Mouse (Mus musculus) adrenal gland, postnatal 4 days (tissue): ENCODE measurements at regions not wholly inside any gene's neighbourhood (a gene's known extent, or its start where the extent isn't known, plus 50 kb on each side); places are given as distances from the start of the nearest gene placed in this dataset.

ENCODE experiments used
- DNase-seq, 2 experiments: peaks; one replicate each; pipeline ENCODE4 v3.0.0; 2021 to 2022; ENCODE audit warnings: low spot score in 2 of 2, mixed read lengths in 2 of 2

DNA sequence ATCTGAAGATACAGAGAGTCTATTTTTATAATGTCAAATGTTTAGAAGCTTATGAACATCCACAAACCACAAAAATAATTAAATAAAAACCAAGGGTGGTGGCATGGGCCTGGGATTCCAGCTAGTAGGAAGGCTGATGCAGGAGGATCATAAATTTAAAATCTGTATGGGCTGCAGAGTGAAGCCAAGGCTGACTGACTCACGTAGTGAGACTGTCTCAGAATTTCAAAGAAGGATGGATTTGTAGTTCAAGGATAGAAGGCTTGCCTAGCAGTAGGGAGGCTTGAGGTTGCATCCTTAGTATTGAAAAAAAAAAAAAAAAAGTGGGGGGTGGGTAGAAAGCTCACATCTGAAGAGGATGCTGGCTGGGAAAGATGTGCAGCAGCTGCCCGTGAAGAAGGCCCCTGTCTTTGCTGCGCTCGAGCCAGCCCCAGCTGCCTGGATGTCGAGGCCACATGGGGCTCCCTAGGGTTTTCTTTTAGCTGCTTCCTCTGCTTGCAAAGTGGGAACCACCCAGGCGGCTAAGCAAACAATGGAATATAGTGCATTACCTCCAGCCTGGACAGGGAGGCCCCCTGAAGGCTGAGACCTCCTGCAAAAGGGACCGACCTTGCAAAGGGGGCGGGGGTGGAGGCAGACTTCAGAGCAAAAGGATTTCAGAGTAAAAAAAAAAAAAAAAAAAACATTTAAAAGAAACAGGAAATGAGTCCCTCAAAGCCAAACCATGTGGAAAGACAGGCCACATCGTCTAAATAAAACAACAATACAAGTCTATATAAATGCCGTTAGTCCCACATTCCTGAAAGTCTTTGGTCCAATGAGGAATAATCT lies 101.3 kb downstream of the Tmco5 start:
- DNase-seq: no peak

DNA sequence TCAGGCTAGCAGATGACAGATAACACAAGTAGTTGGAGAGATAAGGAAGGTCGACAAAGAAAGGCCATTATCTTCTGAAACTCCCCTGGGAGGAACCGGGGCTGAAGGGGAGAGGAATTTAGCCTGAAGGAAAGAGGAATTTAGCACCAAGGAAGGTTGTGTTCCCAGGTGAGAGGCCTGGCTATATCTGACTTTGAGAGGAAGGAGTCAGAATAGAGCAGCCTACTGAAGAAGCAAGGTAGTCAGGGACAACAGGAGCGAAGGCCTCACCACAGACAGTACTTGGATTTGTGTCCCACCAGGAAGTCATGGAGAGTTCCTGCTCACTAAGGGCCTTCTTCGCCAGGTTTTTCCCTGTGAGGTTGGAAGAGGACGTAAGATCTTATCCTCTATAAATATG lies 102.2 kb downstream of the Tmco5 start:
- DNase-seq: no peak

DNA sequence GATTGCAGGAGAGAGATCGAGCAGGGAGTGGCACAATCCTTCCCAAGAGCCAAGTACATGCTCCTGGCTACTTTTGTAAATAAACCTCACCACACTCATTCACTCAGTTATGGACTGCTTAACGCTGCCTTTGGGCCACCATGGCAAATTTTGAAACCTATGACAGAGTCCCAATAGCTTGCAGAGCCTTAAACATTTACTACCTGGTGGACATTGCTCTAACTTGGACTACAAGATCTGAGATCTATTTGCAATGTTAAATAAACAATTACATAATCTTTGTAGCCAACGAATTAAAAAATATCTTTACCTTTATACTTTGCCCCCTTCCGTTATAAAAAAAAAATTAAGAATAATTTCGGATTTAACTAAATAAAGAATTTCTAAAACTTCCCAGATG lies 104.9 kb downstream of the Tmco5 start:
- DNase-seq: no peak

- DNase-seq: no peak
Measured at GRCm38 (mm10) chr2:116983821-116984351, 105.4 kb downstream of the Tmco5 start.

GRCm38 (mm10) chr2:116984597-116984996 lies 106.1 kb downstream of the Tmco5 start:
- DNase-seq: no peak

- no peak for DNase-seq
Measured at GRCm38 (mm10) chr2:116985549-116985948, 107.1 kb downstream of the Tmco5 start.

- DNase-seq: no peak
Measured at GRCm38 (mm10) chr2:116988953-116989674, 110.6 kb downstream of the Tmco5 start.

GRCm38 (mm10) chr2:116990106-116990505 lies 111.6 kb downstream of the Tmco5 start:
- no peak for DNase-seq

DNA sequence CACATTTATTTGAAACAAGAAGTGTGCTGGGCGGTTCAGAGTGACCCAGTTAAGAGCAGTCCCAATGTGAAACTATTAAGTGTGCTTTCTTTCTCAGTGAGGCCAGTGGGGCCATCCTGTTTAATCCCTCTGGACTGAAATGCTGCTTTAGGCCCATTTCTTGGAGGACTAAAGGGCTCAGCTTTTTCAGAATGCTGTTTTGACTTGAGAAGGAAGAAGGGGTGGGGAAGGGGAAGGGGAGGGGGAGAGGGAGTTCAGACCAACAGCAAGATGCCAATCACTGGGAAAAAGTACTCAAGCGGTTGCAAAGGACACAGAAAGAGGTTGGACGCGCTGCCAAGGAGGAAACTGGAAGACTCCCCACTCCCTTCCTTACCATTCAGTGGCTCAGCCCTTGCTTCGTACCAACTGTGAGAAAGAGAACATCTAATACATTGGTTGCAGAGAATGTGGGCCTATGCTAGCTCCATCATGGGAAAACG lies 113.1 kb downstream of the Tmco5 start:
- DNase-seq: no peak

GRCm38 (mm10) chr2:116993724-116994123 lies 115.2 kb downstream of the Tmco5 start:
- DNase-seq: no peak

- no peak for DNase-seq
Measured at GRCm38 (mm10) chr2:116996302-116996701, 117.8 kb downstream of the Tmco5 start.

GRCm38 (mm10) chr2:116998822-116999221 lies 120.3 kb downstream of the Tmco5 start:
- no peak for DNase-seq

DNA sequence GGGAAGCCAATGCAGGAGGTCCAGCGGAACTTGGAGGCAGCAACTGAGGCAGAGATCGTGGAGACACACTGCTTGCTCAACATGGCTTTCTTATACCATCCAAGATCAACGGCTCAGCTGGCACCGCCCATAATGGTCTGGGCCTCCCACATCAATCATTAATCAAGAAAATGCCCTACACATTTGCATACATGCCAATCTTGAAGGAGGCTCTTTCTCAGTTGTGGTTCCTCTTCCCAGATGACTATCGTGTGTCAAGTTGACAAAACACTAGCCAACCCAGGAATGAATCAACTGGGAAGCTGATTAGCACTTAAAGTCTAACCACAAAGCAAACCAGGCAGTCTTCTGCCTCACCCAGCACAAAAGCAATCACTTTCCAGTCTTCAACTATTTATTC lies 121.1 kb downstream of the Tmco5 start:
- no peak for DNase-seq

GRCm38 (mm10) chr2:117003976-117004375 lies 117.2 kb upstream of the Spred1 start:
- no peak for DNase-seq

GRCm38 (mm10) chr2:117006846-117007245 lies 114.3 kb upstream of the Spred1 start:
- no peak for DNase-seq

GRCm38 (mm10) chr2:117008922-117009321 lies 112.3 kb upstream of the Spred1 start:
- no peak for DNase-seq

DNA sequence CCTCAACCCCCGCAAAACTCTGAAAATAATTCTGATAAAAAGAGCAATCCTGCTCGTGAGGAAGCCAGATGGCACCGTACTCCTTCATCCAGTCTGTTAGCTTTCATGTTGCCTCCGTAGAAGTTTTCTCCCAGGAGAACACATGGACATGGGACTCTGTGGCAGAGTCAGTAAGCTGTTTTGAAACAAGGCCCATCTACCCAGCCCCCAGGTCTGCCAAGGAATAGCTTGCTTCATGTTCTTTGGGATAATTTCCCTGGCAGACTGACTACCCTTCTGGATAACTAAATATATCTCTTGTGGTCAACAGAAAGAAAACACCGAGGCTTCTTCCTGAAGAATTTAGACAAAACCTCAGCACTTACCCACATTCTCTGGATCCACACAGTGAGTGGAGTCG lies 111.2 kb upstream of the Spred1 start:
- no peak for DNase-seq

GRCm38 (mm10) chr2:117010942-117011341 lies 110.2 kb upstream of the Spred1 start:
- DNase-seq: no peak

GRCm38 (mm10) chr2:117017921-117018651 lies 103.1 kb upstream of the Spred1 start:
- DNase-seq: no peak

- DNase-seq: peak; percentile 11 to 62
Measured at GRCm38 (mm10) chr2:117018917-117019538, 102.1 kb upstream of the Spred1 start.

DNA sequence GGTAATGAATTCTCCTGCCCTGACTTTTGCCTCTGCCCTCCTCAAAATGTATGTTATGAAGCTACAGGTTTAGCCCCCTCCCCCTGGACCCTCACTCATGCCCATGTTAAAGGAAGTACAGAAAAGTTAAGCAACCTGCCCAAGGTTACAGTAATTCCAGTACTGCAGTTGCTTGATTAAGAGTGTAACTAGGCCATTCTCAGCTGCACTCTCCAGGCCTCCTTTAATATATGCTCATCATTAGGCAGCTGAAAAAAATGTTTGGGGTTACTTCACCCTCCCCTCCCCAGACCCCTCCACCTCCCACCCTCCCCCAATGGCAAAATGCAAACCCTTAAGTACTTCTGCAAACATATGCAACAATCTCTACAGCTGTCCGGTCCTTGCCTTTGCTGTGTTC lies 101.6 kb upstream of the Spred1 start:
- DNase-seq: no peak
